Mouse (Mus musculus) megakaryocyte-erythroid progenitor cell, adult 5-6 weeks (primary cell): ENCODE measurements at regions not wholly inside any gene's neighbourhood (a gene's known extent, or its start where the extent isn't known, plus 50 kb on each side); places are given as distances from the start of the nearest gene placed in this dataset.

ENCODE experiments used
- ATAC-seq: replicated peaks from 2 replicates; pipeline ENCODE4 v1.8.0; 2016; ENCODE audit warnings: mild to moderate bottlenecking, inconsistent platforms; ENCODE audit not compliant: severe bottlenecking, poor library complexity, low FRiP score, low TSS enrichment

DNA sequence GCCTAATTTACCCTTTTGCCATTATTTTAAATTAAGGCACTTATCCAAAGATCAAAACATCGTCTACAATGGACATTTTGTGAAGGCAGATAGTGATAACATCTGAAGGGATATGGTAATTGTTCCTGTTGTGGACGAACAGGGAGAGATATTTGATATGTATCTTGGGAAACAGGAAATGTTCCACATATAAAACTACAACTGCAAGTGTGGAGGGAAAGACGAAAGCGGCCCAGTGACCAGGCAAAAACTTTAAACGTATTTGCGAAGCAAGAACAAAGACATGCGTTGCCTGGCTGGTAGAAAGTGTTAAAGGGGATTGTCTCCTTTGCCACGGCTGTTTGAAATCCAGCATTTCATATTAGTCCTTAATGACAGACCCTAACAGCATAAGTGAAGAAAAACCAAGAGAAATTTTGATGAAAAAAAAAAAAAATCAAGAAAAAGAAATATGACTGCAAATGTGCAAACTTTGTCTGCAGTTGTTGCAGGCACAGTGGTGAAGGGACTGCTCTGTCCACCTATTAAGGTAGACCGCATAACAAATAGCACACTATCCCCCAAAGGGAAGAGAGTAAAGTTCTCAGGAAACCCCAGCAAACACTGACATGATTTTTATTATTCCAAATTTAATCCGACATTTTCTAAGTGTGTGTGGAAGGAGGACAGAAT is 431.2 kb upstream of the Ccnh start:
- 0 out of 2 replicates have a peak, but pooled peaks have one; percentile 10 for ATAC-seq

DNA sequence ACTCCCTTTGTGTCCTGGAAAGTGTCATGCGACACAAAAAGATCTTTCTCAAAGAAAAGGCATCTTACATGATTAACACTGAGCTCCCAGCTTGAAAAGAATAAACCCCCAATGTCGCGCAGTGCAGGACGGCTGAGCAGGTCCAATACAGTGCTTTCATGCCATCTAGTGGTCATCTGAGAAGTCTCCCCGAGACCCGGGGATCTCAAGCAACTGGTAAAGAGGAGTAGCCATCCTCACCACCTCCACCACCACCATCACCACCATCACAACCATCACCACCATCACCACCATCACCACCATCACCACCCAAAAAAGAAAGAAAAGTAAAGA is 430.7 kb upstream of the Ccnh start:
- peak; percentile 96 for ATAC-seq

DNA sequence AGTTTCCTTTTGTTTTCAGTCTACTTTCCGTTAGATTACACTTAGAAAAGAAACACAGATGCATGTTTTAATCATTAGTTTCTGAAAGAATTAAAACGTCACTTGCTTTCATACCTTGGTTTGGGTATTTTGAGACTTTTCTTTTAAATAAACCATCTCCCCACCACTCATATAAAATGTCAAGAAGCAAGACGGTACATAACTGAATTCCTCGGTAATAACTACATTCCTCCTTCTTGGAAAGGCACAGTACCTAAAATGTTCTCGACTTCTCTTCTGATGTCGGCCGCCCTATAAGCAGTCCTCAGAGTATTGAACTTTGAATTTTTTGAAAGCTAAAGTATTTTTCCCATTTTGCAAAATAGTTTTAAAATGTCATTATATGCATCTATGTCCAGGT is 430.1 kb upstream of the Ccnh start:
- no peak for ATAC-seq

DNA sequence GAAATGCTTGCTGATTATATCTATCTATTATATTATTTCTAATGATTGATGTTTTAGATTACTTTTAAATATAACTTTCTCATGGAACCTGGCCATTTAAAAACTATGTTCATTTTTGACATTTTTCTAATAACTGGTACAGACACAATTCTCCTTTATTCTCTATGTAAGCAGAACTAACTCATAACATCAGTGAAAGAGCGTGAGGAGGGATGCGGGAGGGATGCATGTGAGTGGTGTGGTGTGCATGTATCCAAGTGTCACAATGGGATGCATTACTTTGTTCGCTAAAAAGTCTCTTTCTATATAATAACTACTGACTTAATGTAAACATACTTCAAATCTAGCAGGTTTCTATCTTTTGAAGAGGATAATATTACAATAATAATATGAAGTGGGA is 428.7 kb upstream of the Ccnh start:
- no peak for ATAC-seq

DNA sequence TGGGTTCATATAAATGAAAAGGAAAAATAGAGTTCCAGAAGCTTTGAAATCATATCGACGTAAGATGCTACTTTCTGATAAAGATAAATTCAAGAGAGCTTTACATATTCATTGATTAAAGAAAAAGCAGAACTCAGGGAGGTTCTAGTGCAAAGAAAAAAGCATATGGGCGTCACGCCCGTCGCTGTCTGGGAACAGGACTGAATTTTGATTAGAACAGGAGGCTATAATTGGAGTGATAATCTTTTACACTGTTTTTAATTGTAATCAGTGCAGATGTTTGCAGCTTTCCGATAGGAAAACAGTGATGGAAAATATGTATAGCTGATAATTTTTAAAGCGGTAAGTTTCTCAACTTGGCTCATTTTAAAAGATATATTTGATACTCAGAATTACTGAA is 428.2 kb upstream of the Ccnh start:
- ATAC-seq: no peak

DNA sequence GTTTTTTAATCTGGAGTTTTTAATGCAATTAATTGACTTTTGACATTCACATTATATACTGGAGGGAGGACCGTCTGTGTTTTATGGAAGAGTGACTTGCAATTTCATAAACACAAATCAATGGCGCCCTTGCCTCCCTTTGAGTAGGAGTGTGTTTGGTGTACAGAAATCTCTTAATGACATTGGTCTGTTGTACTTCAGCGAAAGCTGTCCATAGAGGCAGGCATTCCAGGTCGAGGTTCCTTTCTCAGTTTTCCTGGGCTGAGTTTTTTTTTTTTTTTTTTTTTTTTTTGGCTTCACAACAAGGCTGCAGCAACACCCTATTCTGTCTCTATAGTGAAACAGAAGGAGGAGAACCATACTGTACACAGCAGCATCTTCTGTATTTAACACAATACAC is 427.4 kb upstream of the Ccnh start:
- ATAC-seq: no peak

DNA sequence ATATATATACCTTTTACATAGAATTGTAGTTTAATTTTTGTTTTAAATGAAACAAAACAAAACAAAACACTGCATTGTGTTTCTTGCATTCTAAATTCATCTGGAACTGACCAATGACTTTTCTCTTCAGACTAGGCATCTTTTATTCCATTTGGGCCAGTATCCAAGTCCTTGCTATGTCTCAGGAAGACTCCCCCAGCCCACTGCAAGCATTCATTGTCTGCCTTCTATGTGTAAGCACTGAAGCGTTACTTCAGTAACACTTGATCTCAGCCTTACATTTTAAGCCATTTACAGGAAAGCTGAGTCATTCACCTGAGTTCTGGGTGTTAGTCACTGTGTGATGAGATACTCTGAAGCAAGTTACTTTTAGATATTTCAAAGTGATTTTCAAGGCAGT is 425.3 kb upstream of the Ccnh start:
- ATAC-seq: no peak

DNA sequence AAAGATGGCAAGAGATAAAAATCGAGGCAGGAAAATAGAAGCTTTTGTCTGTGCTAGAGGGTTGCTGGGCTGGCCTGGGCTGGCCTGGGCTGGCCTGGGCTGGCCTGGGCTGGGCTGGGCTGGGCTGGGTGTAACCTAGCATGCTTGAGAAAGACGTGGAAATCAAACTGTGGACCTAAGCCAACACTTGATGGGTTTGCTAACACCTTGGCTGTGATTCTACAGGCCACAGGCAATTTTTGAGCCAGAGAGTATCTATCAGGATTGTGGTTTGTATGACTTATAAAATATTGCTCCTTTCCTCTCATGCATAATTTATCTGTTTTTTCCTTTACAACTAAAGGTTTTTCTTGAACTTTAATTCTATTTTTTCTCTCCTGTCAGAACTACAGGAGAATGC is 417.3 kb upstream of the Ccnh start:
- no peak for ATAC-seq

DNA sequence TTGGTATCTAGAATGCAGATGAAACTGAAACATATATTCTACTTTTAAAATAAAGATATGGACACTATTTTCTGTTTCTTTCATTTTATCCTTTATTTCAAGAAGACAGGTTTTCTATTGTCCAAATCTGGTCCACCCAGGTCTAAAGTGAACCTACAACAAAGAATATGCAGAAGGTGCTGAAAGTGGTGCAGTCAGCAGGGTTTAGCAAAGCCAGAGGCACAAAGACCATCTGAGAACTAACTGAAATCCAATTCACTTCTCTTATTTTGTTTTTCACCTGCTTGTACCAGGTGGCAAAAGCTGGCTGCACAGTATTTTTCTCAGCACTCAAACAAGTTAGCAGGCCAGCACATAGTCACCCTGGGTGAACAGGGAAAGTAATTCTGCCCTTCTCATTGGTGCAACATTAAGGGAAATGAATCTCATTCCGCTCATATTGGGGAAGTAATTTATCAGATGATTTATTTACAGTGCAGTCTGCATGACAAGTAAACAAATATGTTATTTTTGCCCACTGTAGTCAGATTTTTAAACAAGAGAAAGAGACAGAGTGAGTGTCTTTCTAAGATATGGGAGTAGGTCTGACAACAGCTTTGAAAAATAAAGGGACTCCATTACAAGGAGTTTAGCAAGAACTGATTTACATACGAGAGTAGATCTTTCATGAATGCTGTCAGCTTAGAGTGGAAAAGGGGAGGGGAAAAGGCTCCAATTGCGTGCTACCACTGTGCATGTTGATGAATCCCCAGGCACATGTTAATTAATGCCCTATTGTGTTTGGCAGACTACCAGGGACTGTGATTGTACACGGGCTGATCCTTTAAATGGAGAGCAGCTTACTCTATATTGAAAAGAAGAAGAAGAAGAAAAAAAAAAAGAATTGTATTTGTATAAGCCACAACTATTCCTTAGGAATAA is 405.9 kb upstream of the Ccnh start:
- ATAC-seq: no peak

DNA sequence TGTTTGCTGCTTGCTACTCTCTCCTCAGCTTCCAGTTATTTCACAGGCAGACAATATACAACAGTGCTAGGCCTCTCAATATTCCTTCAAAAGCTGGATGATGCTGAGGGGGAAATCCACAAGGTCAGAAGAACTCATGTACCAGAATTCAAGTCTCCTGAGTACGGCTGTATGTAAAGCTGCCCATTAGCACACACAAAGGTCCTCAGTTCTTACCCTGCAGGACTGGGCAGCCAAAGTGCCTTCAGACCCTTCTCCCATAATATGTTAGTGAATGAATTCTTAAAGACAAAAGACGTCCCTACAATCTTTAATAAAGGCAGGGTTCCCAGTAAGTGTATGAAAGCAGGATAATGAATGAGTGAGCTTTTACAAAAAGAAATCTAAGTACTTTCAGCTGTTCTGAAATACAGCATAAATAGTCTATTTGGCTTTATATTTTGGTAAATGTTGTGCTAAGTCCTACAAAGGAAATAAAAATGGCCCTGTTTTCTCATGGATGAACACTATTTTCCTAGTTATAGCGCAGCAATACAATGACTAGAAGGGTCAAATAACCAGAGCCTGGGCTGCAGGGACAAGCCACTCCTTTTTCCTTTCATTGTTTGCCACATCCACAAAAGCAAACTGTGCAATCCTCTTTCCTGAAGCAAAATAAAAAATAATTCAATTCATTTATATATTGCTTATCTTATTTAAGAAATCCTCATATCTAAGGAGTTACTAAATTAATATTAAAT is 384.8 kb upstream of the Ccnh start:
- no peak for ATAC-seq

DNA sequence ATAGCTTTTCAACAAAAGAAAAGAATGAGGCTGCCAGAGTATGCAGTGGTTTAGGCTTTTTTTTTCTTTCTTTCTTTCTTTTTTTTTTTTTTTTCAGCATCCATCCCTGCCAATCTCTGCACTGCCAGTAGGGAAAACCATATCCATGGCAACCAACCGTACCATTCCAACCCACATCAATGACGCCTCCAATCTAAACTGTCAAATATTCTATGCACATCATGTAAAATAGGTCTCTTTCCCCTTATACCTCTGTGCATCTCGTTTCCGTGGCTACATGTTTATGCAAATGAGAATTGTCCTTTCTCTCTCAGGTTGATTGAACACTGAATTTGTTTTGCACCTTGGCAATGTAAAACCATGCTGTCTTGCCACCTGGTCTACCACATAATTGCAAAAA is 384.0 kb upstream of the Ccnh start:
- ATAC-seq: no peak

DNA sequence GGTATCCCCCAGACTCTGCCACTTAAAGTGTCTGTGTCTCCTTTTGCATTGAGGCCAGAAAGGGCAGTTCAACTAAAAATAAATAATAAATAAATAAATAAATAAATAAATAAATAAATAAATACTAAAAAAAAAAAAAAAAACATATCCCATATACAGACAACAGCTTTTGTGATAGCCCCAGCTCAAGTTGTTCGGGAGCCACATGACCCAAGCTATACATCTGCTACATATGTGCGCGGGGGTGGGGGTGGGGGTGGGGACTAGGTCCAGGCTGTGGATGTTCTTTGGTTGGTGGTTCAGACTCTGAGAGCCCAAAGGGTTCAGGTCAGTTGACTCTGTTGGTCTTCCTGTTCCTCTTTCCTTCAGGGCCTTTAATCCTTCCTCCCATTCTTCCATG is 379.6 kb upstream of the Ccnh start:
- ATAC-seq: no peak
